Comparison of ENCODE assay signal across 8 mouse cellular contexts in the genomic region with DNA sequence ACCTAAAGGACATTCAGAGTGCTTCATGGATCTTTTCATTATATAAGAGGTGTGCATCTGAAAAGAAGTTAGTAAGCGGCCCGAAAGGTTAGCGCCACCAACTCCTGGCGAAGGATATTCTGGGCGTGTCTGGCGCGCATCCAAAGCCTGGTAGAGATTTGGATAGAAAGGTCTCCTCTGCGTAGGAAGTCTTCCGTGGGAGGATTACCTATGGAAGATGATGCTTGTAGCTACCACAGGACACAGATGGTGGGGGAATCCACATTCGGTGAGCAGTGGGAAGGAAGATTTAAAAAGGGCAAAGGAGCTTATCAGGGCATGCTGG. TPM values are rescaled to one million over a fixed set of nuclear protein-coding genes. Genes with fewer than 3 reads are reported as not detected.
A peak's percentile ranks its signal among the peaks of the same experiment; 100 is the strongest.
DNase-seq lines count a peak whose midpoint lies in the region; ATAC-seq lines count a peak whose summit lies in the region.

No protein-coding gene starts in this region.

- DNase-seq in heart, embryonic 10.5 days (ENCODE audit: low spot score): no peak
- no peak for DNase-seq in heart, postnatal 25 days (ENCODE audit: low spot score)
- DNase-seq in MEL-GATA-1-ER (ENCODE audit: extremely low read depth, low read depth): peak; percentile 26
- DNase-seq in natural killer cell, adult 2 months (ENCODE audit: low spot score in 2 of 2): no peak
- no peak for DNase-seq in ovary, postnatal 10 days (ENCODE audit: low spot score)

- ATAC-seq in erythroblast, adult 5-6 weeks (replicated peaks; ENCODE audit: low FRiP score, poor library complexity, severe bottlenecking): peak; percentile 51
- no peak for ATAC-seq in intestine, embryonic 15.5 days
- ATAC-seq in megakaryocyte-erythroid progenitor cell, adult 5-6 weeks (replicated peaks; ENCODE audit: low FRiP score, low TSS enrichment, poor library complexity, severe bottlenecking): 0 out of 2 replicates have a peak, but pooled peaks have one; percentile 16

- peak overlapping the region; percentile 78 for H3K4me2 ChIP-seq in intestine, embryonic 15.5 days (replicated peaks)

- intact Hi-C loops in heart, postnatal 25 days (cut with DNase I): loop anchor here (5.0 to 10.0 kb wide), 3 partner anchors 60 to 578 kb away; a partner anchor contains a TSS

- H3K27me3 ChIP-seq in heart, embryonic 10.5 days (ENCODE audit: insufficient read depth, poor library complexity, severe bottlenecking): no peaks in the 10 kb centered on the region
- no peaks in the 10 kb centered on the region for H3K27me3 ChIP-seq in intestine, embryonic 15.5 days (replicated peaks)

- H3K4me3 ChIP-seq in heart, embryonic 10.5 days: peak overlapping the region; percentile 89
- peak overlapping the region; percentile 75 for H3K4me3 ChIP-seq in intestine, embryonic 15.5 days (replicated peaks)

- peaks cover 16% of the 10 kb centered on the region for H3K36me3 ChIP-seq in heart, embryonic 10.5 days
- no peaks in the 10 kb centered on the region for H3K36me3 ChIP-seq in intestine, embryonic 15.5 days

- no peaks in the 10 kb centered on the region for H3K9me3 ChIP-seq in heart, embryonic 10.5 days
- H3K9me3 ChIP-seq in intestine, embryonic 15.5 days: no peaks in the 10 kb centered on the region

- peak overlapping the region; percentile 64 for H3K9ac ChIP-seq in intestine, embryonic 15.5 days

- peak overlapping the region; percentile 83; the same call in 1 of the 2 replicates for H3K27ac ChIP-seq in heart, embryonic 10.5 days
- H3K27ac ChIP-seq in intestine, embryonic 15.5 days: no peak overlapping the region

- 3% methylated on average over 10 of the region's 10 CpGs for WGBS in heart, embryonic 10.5 days
- WGBS in intestine, embryonic 15.5 days: 2% methylated on average over 10 of the region's 10 CpGs

- H3K4me1 ChIP-seq in heart, embryonic 10.5 days: peaks cover 11% of the 10 kb centered on the region
- H3K4me1 ChIP-seq in intestine, embryonic 15.5 days (replicated peaks): peaks cover 6% of the 10 kb centered on the region

RNA-seq across cellular contexts. Expression of a gene that starts 0.6 kb away (rescaled TPM):
- polyA plus RNA-seq in heart, embryonic 10.5 days (2016; fragmentation: Nextera tagmentation; extraction: Ambion mirVana): 11.9 and 16.4 TPM in 2 replicates
- total RNA-seq in heart, postnatal 25 days (2021): under 1 TPM; 0.65 to 0.67 TPM
- total RNA-seq in erythroblast, adult 5-6 weeks (2015; ENCODE audit: low replicate concordance): 6.5 and 19.4 TPM in 2 replicates
- total RNA-seq in erythroblast, adult 5-6 weeks (2017; ENCODE audit: low replicate concordance): 30.5 and 31.9 TPM in 2 replicates
- polyA plus RNA-seq in intestine, embryonic 15.5 days (2015; fragmentation: Nextera tagmentation; extraction: Ambion mirVana): 10.8 and 13.9 TPM in 2 replicates
- total RNA-seq in megakaryocyte-erythroid progenitor cell, adult 5-6 weeks (2014; fragmentation: Nextera tagmentation): 43.9 and 56.0 TPM in 2 replicates
- total RNA-seq in megakaryocyte-erythroid progenitor cell, adult 5-6 weeks (2017): 94.8 and 107 TPM in 2 replicates

Comparison
In these comparisons a context has a peak if more than half of its experiments do, and no peak if none do; other contexts are left out.
1. RNA of a gene that starts 0.6 kb away (total RNA-seq): 43.9 to 107 TPM in megakaryocyte-erythroid progenitor cell, adult 5-6 weeks and 6.5 to 31.9 TPM in erythroblast, adult 5-6 weeks; 0.65 to 0.67 TPM in heart, postnatal 25 days; every median in the first group is over 4 times any median in the second.